Mouse (Mus musculus) liver, embryonic 12.5 days (tissue): ENCODE measurements at regions not wholly inside any gene's neighbourhood (a gene's known extent, or its start where the extent isn't known, plus 50 kb on each side); places are given as distances from the start of the nearest gene placed in this dataset.
"Not testable (repeated sequence)": the region's sequence is repeated elsewhere in the genome, so short reads cannot be mapped to it uniquely, and the experiment has no call there.

Experiments
- ATAC-seq: fragments of 200-750 bp; cut with Nextera tagmentation; 2 replicates; pipeline ENCODE4 v1.8.0; 2017; ENCODE audit warnings: moderate number of reproducible peaks, mild to moderate bottlenecking, moderate library complexity
- H3K27ac ChIP-seq: fragments of 300-500 bp; sonication (generic); 2 replicates; pipeline ENCODE4 v1.5.1; 2016; ENCODE audit warnings: mild to moderate bottlenecking
- H3K27me3 ChIP-seq: fragments of 300-500 bp; sonication (generic); replicated peaks from 2 replicates; pipeline ENCODE4 v1.6.1; 2016; ENCODE audit warnings: mild to moderate bottlenecking, moderate library complexity
- H3K36me3 ChIP-seq: fragments of 300-500 bp; sonication (generic); 2 replicates; pipeline ENCODE4 v1.6.1; 2016; ENCODE audit warnings: mild to moderate bottlenecking, moderate library complexity
- H3K4me1 ChIP-seq: fragments of 300-500 bp; sonication (generic); 2 replicates; pipeline ENCODE4 v1.6.1; 2016
- H3K4me2 ChIP-seq: fragments of 300-500 bp; sonication (generic); 2 replicates; pipeline ENCODE4 v1.6.1; 2016; ENCODE audit warnings: mild to moderate bottlenecking, moderate library complexity
- H3K4me3 ChIP-seq: fragments of 300-500 bp; sonication (generic); 2 replicates; pipeline ENCODE4 v1.5.1; 2016; ENCODE audit warnings: mild to moderate bottlenecking, moderate library complexity
- H3K9ac ChIP-seq: fragments of 300-500 bp; sonication (generic); 2 replicates; pipeline ENCODE4 v1.6.1; 2016; ENCODE audit warnings: mild to moderate bottlenecking, moderate library complexity
- H3K9me3 ChIP-seq: fragments of 300-500 bp; sonication (generic); replicated peaks from 2 replicates; pipeline ENCODE4 v1.6.1; 2016; ENCODE audit warnings: mild to moderate bottlenecking, moderate library complexity
- WGBS: fragments of 180-500 bp; shearing (Covaris S2); methylation state at CpG from one replicate; pipeline ENCODE4 v1.1.7; 2016; ENCODE audit not compliant: insufficient replicate concordance; 5-methylcytosine and 5-hydroxymethylcytosine counted together

- no peak for ATAC-seq
- WGBS, result 65% methylated on average over 10 of the region's 10 CpGs
- Histone ChIP-seq H3K9me3 (no peaks in the 10 kb centered on the region), H3K27ac (no peak overlapping the region), H3K9ac (no peak overlapping the region), H3K4me1 (no peaks in the 10 kb centered on the region), H3K4me2 (no peak overlapping the region), H3K4me3 (no peak overlapping the region), H3K27me3 (0 out of 2 replicates have a peak, but pooled peaks cover 6% of the 10 kb centered on the region), H3K36me3 (no peaks in the 10 kb centered on the region)
Observed at GRCm38 (mm10) chr13:52339156-52339555, 191.9 kb downstream of the Diras2 start.

DNA sequence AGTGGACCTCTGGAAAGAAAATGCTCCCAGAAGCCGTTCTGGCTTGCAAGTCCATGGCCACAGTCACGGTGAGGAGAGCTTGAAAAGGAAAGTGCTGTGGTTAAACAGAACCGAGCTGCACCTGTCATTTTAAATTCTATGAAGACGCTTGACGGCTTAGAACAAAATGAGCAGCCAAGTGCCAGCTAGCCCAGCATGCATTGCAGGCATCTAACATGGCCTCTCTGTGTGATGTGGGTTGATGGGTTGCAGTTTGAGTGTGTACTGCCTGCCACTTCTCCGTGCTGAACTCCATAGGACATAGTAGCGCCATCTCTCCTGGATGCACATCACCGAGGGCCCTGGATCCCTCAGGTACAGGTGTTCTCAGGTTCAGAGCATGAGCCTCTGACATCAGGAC lies 189.1 kb downstream of the Diras2 start:
- H3K27ac ChIP-seq, result no peak overlapping the region
- H3K9me3 ChIP-seq, result no peaks in the 10 kb centered on the region
- no peak overlapping the region for H3K9ac ChIP-seq
- no peaks in the 10 kb centered on the region for H3K4me1 ChIP-seq
- no peaks in the 10 kb centered on the region for H3K27me3 ChIP-seq
- WGBS, result 64% methylated on average over 8 of the region's 8 CpGs
- H3K36me3 ChIP-seq, result no peaks in the 10 kb centered on the region
- ATAC-seq, result no peak
- no peak overlapping the region for H3K4me2 ChIP-seq
- H3K4me3 ChIP-seq, result no peak overlapping the region

GRCm38 (mm10) chr13:52344383-52344782 lies 186.7 kb downstream of the Diras2 start:
- H3K4me2 ChIP-seq, result no peak overlapping the region
- no peaks in the 10 kb centered on the region for H3K36me3 ChIP-seq
- H3K27ac ChIP-seq, result no peak overlapping the region
- H3K27me3 ChIP-seq, result no peaks in the 10 kb centered on the region
- H3K4me3 ChIP-seq, result no peak overlapping the region
- ATAC-seq, result no peak
- H3K9ac ChIP-seq, result no peak overlapping the region
- no peaks in the 10 kb centered on the region for H3K9me3 ChIP-seq
- 71% methylated on average over 1 of the region's 2 CpGs for WGBS
- no peaks in the 10 kb centered on the region for H3K4me1 ChIP-seq

GRCm38 (mm10) chr13:52344853-52345252 lies 186.2 kb downstream of the Diras2 start:
- WGBS, result 73% methylated on average over 3 of the region's 3 CpGs
- H3K4me3 ChIP-seq, result no peak overlapping the region
- H3K9ac ChIP-seq, result no peak overlapping the region
- H3K27ac ChIP-seq, result no peak overlapping the region
- no peaks in the 10 kb centered on the region for H3K4me1 ChIP-seq
- ATAC-seq, result no peak
- no peaks in the 10 kb centered on the region for H3K9me3 ChIP-seq
- H3K36me3 ChIP-seq, result no peaks in the 10 kb centered on the region
- H3K4me2 ChIP-seq, result no peak overlapping the region
- H3K27me3 ChIP-seq, result no peaks in the 10 kb centered on the region

GRCm38 (mm10) chr13:52345375-52346026 lies 185.6 kb downstream of the Diras2 start:
- WGBS, result 56% methylated on average over 13 of the region's 13 CpGs
- no peaks in the 10 kb centered on the region for H3K27me3 ChIP-seq
- H3K9ac ChIP-seq, result no peak overlapping the region
- H3K4me1 ChIP-seq, result no peaks in the 10 kb centered on the region
- no peak overlapping the region for H3K4me2 ChIP-seq
- ATAC-seq, result no peak
- H3K4me3 ChIP-seq, result no peak overlapping the region
- no peaks in the 10 kb centered on the region for H3K9me3 ChIP-seq
- H3K36me3 ChIP-seq, result no peaks in the 10 kb centered on the region
- H3K27ac ChIP-seq, result no peak overlapping the region

GRCm38 (mm10) chr13:52346027-52346375 lies 185.1 kb downstream of the Diras2 start:
- Histone ChIP-seq H3K4me1 (no peaks in the 10 kb centered on the region), H3K36me3 (no peaks in the 10 kb centered on the region), H3K4me2 (no peak overlapping the region), H3K27me3 (no peaks in the 10 kb centered on the region), H3K9me3 (no peaks in the 10 kb centered on the region), H3K4me3 (no peak overlapping the region), H3K9ac (no peak overlapping the region), H3K27ac (no peak overlapping the region)
- ATAC-seq, result no peak
- 74% methylated on average over 5 of the region's 5 CpGs for WGBS

DNA sequence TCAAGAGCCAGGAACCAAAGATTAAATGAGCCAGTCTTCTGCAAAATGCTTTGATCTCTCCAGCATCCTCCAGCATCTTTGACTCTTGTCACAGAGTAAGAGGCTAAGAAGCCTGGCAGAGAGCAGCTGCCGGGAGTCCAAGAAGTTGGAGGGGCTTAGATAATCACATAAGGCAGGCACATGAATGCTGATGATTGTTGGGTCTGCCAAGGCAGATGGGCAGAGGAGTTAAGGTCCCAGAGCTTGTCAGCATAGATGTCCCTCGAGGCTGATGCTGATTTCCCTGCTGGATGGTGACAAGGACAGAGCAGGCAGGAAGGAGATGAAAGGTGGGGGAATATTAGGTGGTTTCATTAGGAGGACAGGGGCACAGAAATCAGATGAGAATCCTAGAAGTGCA lies 183.4 kb downstream of the Diras2 start:
- no peaks in the 10 kb centered on the region for H3K36me3 ChIP-seq
- WGBS, result 40% methylated on average over 2 of the region's 2 CpGs
- H3K4me2 ChIP-seq, result no peak overlapping the region
- H3K4me3 ChIP-seq, result no peak overlapping the region
- H3K27ac ChIP-seq, result no peak overlapping the region
- ATAC-seq, result no peak
- H3K9me3 ChIP-seq, result no peaks in the 10 kb centered on the region
- no peak overlapping the region for H3K9ac ChIP-seq
- H3K4me1 ChIP-seq, result no peaks in the 10 kb centered on the region
- no peaks in the 10 kb centered on the region for H3K27me3 ChIP-seq

DNA sequence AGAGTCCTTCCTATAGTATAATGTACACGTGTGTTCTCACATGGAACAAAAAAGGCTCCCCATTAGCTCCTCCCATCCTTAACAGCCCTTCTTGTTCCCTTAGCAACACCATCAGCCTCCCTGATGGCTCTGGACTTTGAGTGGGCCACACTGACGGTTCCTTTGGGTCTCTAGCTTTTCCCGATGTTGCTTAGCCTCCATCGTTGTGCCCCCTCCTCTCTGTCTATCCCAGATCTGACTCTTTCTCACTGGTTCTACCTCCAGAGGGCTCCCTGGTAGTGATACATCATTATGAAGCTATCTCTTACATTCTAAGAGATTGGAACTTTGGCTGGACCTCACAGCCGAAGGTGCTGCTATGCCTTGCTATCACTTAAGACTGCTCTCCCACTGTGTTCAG lies 181.5 kb downstream of the Diras2 start:
- no peaks in the 10 kb centered on the region for H3K27me3 ChIP-seq
- H3K4me3 ChIP-seq, result no peak overlapping the region
- WGBS, result 79% methylated on average over 5 of the region's 5 CpGs
- no peak overlapping the region for H3K9ac ChIP-seq
- H3K36me3 ChIP-seq, result no peaks in the 10 kb centered on the region
- no peak overlapping the region for H3K27ac ChIP-seq
- H3K4me2 ChIP-seq, result no peak overlapping the region
- H3K4me1 ChIP-seq, result no peaks in the 10 kb centered on the region
- no peak for ATAC-seq
- no peaks in the 10 kb centered on the region for H3K9me3 ChIP-seq

DNA sequence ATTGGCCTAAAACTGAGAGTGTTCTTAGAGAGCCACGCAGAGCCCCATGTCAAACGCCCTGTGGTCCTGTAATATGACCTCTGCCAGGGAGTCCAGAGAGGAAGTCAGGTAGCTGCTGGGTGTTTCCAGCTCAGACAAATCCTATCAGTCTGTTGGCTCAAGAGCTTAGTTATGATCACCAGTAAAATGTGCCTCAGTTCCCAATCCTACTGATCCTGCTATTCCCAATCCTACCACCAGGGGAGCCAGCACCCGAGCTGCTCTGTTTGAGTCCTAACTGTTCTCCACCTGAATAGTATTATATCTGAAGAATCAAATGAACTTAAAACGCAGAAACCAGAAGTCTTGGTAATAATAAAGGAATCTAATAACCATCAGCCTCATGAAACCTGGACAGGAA lies 178.5 kb downstream of the Diras2 start:
- Histone ChIP-seq H3K27me3 (no peaks in the 10 kb centered on the region), H3K4me3 (no peak overlapping the region), H3K9ac (no peak overlapping the region), H3K27ac (no peak overlapping the region), H3K4me1 (no peaks in the 10 kb centered on the region), H3K4me2 (no peak overlapping the region), H3K9me3 (0 out of 2 replicates have a peak, but pooled peaks cover 4% of the 10 kb centered on the region), H3K36me3 (no peaks in the 10 kb centered on the region)
- ATAC-seq, result no peak
- WGBS, result 58% methylated on average over 4 of the region's 4 CpGs

GRCm38 (mm10) chr13:52353437-52353836 lies 177.6 kb downstream of the Diras2 start:
- no peak overlapping the region for H3K9ac ChIP-seq
- H3K4me2 ChIP-seq, result no peak overlapping the region
- ATAC-seq, result no peak
- H3K27me3 ChIP-seq, result no peaks in the 10 kb centered on the region
- 0 out of 2 replicates have a peak, but pooled peaks cover 4% of the 10 kb centered on the region for H3K9me3 ChIP-seq
- no peaks in the 10 kb centered on the region for H3K4me1 ChIP-seq
- H3K36me3 ChIP-seq, result no peaks in the 10 kb centered on the region
- 66% methylated on average over 3 of the region's 3 CpGs for WGBS
- no peak overlapping the region for H3K4me3 ChIP-seq
- no peak overlapping the region for H3K27ac ChIP-seq

DNA sequence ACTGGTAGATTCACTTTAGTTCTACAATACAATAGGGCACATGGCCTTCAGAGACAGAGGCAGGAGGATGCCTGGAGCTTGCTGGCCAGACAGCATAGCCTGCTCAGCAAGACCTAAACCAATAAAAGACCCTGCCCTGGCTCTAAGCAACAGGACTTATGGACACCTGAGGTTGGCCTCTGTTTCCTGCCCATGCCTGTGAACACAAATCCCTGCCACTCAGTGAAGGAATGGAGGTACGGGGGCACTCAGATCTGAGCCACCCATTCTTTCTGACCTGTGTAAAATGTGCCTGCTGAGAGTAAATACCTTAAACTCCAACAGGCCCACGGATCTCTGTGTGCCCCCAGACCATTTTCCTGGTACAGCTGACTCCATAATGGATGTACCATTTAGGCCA lies 177.1 kb downstream of the Diras2 start:
- Histone ChIP-seq H3K9ac (no peak overlapping the region), H3K4me1 (no peaks in the 10 kb centered on the region), H3K4me3 (no peak overlapping the region), H3K27ac (no peak overlapping the region), H3K9me3 (0 out of 2 replicates have a peak, but pooled peaks cover 4% of the 10 kb centered on the region), H3K27me3 (no peaks in the 10 kb centered on the region), H3K4me2 (no peak overlapping the region), H3K36me3 (no peaks in the 10 kb centered on the region)
- ATAC-seq, result no peak
- 47% methylated on average over 2 of the region's 2 CpGs for WGBS

- not testable (repeated sequence) for H3K4me2 ChIP-seq, H3K36me3 ChIP-seq, H3K4me1 ChIP-seq, H3K27me3 ChIP-seq, H3K27ac ChIP-seq, ATAC-seq, H3K9me3 ChIP-seq, H3K9ac ChIP-seq, H3K4me3 ChIP-seq
- WGBS, result 71% methylated on average over 4 of the region's 4 CpGs
Observed at GRCm38 (mm10) chr13:52355921-52356320, 175.2 kb downstream of the Diras2 start.

DNA sequence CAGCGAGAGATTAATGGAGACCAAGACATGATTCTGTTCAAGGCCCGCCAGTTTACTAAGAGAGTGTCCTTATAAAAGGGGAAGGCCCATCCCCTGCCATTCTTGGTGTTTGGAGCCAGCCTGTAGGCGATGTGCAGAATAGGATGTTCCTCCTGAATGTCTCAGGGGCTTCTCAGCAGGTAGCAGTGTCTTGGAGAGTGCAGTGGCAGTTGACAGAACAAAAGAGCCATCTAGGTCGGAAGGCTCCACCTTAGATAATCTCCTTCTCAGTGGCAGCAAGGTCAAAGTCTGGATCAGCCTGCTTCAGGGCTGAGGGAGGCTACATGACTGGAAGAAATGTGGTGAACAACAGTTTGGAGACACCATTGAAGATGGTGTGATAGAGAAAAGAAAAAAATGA lies 171.7 kb downstream of the Diras2 start:
- not testable (repeated sequence) for H3K9me3 ChIP-seq, H3K4me1 ChIP-seq, H3K9ac ChIP-seq, H3K4me2 ChIP-seq, H3K27me3 ChIP-seq, H3K4me3 ChIP-seq, ATAC-seq, H3K36me3 ChIP-seq, H3K27ac ChIP-seq
- 60% methylated on average over 4 of the region's 4 CpGs for WGBS
